Mouse (Mus musculus) cerebellum, adult 2 months (tissue): ENCODE measurements around the gene Afmid.

Experiments used
- CTCF ChIP-seq: fragments of 200-500 bp; IDR thresholded peaks from 2 replicates; pipeline ENCODE4 v1.5.1; 2011; ENCODE audit warnings: low read depth, mild to moderate bottlenecking, control low read depth, low read length, moderate library complexity, borderline replicate concordance; ENCODE audit not compliant: insufficient read depth
- POLR2A ChIP-seq: fragments of 200-500 bp; IDR thresholded peaks from 2 replicates; pipeline ENCODE4 v1.6.1; 2011; ENCODE audit warnings: low read length, control low read depth, borderline replicate concordance; ENCODE audit not compliant: insufficient read depth

DNA sequence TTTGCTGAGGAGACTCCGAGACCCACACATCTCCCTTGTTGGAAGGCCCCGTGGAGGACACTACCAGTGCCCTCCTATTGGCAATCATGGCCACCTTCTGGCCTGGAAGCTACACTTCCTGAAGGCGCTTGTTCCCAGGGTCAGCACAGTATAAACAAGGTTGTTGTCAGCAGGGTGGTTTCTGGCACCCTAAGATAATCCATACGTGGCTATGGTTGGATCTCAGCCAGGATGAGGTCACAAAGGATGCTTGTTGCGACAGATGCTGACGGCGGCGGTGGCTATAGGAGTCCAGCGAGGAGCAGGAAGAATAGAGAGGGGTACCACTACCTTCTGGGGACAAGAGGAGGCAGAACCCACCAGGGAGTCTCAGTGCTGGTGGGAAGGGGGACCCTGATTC lies 4.7 kb downstream of the Afmid start:
- TF ChIP-seq POLR2A (no peak), CTCF (no peak)
